Mouse (Mus musculus): Measurements from ENCODE around the gene Cd160. TPM values are rescaled to one million over a fixed set of nuclear protein-coding genes. Genes with fewer than 3 reads are reported as not detected.

Cd160 gene
- total RNA-seq, 2 experiments from 2014 or later: not detected

DNA sequence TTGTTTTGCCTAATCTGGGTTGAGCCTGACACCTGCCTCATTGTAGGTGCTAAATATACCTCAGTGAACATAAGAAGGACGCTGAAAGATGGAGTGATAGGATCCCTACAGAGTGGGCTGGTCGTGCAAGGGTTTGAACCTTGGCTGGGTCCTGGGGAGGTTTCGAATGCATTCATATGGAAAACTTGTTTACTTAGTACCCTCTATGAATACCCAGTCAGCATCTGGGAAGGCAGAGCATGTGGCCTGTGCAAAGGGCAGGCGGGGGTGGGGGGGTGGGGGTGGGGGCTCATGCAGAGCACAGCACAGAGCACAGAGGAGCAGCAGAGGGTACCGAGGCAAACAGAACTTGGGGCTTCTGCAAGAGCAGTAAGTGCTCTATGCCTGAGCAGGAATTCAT lies 3.8 kb upstream of the Cd160 start:
- intact Hi-C loops (cut with DNase I): no loop called here
- no peak for DNase-seq

DNA sequence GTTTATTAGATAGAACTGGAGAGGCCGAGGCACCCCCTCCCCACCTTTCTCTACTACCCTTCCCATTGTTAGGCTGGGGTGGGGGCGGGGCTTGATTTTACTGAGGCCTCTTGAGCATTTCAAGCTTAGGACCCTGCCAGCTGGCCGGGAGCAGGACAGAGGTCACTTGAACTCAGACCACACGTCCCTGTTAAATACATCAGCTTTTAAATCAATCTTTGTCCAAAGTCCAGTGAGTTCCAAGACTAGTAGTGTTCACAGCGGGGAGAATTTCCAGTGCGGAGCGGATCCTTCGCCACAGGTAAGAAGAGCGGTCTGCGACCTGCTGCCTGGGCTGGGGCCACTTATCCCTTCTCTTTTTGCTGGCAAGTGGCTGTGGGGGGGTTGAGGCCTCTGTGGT lies 705 bp upstream of the Cd160 start:
- intact Hi-C loops (cut with DNase I): no loop called here
- DNase-seq: no peak

DNA sequence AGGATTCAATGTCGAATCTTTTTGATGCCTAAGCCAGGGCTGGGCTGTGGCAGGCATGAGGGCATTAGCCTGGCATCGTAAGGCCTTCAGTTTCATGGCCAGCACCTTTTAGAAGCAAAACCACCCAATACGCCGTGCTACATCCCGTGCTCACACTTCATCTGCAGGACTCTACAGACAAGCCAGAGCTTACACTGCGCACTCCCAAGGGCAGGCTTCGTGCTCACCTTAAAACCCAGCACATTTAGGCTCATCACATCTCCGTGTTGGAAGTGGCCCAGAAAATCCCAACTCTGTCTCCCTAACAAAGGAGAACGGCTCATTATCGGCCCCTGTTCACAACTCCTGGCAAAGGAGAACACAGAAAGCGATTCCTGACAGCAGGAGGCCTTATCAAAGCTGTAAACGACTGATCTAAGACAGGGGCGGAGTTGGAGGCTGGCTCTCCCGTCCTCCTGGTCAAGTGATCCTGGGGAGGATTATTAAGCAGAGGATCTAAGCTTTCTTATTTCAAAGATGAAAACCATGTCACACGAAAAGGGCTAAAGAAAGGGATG lies 765 bp downstream of the Cd160 start:
- no peak for DNase-seq
- intact Hi-C loops (cut with DNase I): no loop called here

DNA sequence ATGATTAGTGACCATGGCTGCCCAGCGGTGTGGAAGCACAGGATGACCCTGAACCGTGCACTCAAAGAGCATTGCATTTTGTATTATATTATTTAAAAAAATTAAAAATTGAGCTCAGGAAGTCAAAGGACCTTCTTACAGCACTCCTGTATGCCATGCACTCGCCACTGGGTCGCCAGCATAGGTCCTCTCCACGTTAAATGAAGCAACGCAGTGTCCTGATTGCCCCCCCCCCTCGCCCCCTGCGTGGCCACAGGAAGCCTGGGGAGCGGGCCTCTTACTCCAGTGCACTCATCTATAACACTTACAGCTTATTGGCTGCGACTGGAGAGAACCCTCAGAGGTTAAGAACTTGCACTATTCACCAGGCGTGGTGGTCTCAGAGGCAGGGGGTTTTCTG lies 3.9 kb downstream of the Cd160 start:
- intact Hi-C loops (cut with DNase I): no loop called here
- DNase-seq: no peak

DNA sequence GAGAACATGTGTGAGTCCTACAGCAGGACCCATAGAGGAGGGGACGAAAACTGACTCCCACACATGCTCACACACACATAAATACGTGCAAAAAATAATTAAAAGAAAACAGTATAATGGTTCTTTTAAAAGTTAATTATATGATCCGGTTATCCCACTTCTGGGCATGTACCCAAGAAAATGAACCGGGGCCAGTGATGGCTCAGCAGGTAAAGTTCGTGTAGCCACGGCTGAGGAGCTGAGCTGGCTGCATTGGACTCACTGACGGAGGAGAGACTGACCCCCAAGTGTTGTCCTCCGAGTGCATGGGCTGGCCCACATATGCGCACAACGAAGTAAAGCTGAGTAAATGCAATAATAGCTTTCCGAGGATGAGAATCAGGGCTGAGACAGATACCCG lies 4.5 kb downstream of the Cd160 start:
- no peak for DNase-seq
- intact Hi-C loops (cut with DNase I): no loop called here

DNA sequence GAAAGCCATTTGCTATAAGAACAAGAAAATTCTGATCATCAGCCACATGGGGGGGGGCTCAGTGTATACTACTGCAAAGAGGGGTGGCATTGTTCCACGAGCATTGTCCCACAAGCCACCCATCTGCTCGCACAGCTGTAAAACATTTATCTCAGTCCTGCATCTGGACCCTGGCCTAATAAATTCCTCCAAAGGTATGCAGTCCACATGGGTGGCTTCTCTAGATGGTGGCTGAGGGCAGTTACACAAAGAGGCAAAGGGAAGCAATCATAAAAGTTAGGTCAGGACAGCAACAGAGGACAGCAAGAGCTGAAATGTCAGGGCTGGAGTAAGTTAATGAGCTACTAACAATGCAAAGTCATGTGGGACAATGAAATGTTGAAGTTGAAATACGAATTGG lies 5.5 kb downstream of the Cd160 start:
- intact Hi-C loops (cut with DNase I): no loop called here
- DNase-seq: no peak

DNA sequence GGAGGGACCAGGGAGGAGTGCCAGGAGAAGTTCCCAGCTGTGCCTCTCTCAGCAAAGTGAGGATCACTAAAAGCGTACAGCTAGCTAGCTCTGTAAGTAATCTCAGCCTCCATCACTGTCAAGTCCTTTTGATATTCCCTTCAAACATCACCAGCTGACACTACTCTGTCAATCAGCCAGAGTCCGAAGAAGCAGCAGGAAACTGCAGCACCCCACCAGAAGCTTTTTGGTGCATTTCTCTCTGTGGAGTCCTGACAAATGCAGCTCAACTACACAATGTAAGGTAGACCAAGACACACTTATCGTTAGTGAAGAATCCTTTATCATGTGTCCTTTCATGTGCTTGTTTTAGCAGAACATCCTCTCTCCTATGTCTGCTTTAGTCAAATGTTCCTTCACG lies 7.6 kb downstream of the Cd160 start:
- DNase-seq: no peak
- intact Hi-C loops (cut with DNase I): no loop called here

DNA sequence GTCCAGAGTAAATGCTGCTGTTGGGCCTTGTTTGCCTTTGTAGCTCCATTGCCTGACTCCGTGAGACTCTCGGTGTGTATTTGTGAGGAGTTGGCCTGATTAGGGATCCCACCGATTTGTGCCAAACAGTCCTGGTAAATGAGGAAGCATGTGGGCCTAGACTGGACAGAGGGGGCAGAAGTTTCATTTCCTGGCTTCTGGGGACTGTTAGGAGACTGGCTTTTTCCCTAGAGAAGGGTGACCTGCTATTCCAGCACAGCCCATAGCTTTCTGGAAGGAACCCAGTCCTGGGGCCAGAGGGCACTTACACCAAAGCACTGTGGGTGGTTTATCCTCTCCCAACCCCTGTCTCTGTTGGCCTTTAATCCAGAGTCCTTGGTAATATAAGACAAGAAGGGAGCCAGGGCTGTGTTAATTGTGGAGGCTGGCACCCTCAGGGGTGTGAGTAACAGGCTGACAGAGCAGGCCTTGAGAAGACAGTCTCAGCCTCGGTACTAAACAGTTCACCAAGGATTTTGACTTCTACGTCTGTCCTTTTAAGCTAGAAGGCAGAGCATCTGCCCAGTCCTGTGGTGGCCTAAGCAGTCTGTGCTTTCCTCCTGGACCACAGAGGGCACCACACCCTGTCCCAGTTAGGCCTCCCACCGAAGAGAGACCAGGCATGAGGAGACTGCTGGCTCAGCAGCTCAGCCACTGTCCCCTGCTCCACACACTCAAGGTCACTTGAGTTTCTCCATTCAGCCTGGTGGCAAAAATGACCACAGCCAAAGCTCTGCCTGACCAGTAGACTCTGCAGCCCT lies 8.8 kb downstream of the Cd160 start:
- intact Hi-C loops (cut with DNase I): no loop called here

DNA sequence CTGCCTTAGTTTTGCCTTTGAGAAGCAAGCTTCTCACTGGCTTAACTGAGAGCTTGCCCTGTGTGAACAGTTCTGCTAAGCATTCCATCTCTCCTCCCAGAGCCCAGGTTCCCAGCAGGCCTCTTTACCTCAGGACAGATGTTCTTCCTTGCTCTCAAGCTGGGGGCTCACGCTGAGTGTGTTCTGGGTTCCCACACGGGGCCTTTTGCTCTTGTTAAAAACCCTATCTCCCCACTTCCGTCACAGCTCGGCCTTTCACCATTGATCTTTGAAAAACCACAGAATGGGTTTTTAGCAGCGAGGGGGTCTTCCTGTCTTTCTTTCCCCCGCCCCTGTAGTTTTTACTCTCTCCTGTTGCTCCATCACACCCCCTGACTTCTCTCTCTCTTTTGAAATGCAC lies 14.8 kb downstream of the Cd160 start:
- intact Hi-C loops (cut with DNase I): loop anchor here (5.0 kb wide), 1 partner anchor 73 kb away; no protein-coding TSS in a partner anchor
- DNase-seq: no peak

More for the DNA sequence above, 8.8 kb downstream of the Cd160 start:
- DNase-seq: no peak

DNA sequence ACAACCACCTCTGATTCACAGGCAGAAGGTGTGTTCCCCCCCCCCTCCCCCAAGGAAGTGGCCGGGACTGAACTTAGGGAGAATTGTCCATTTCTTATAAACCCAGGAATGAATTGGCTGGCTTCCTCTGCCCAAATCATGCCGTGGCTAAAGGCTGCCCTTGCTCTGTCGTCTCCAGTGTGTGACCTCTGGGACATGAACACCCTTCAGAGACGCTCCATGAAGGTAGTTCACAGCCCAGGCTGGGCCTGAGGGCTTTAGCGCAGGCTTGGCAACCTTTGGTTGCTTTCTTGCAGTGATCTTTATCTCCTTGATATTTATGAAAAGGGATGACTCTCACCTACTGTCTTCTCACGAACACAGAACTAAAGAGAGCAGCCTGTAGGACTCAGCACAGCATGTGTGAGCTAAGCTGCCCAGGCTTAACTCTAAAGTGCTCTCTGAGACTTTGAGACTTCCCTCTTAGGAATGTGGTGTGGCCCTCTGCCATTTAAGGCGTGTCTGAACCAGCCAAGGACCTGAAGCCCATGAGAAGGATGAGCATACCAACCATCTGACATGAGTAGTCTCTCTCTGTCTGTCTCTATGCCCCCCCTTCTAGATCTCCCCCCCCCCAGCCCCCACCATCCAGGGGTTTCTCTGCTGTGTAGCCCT lies 15.4 kb downstream of the Cd160 start:
- no peak for DNase-seq
- intact Hi-C loops (cut with DNase I): loop anchor here (5.0 kb wide), 1 partner anchor 74 kb away; no protein-coding TSS in a partner anchor

DNA sequence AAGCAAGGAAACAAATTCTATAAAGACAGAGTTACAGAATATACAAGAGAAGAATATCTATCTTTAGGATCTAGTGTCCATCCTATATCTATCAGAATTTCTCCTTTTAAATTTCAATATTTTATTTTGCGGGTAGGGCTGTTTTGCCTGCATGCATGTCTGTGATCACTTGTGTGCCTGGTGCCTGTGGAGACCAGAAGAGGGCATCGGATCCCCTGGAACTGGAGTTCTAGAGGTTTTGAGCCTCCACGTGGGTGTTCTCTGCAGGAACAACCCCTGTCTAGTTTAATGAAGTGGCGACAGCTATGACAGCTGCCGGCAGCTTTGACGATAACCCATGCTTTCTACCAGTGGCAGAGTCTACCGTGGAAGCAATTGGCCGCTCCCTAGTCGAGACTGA lies 16.0 kb downstream of the Cd160 start:
- intact Hi-C loops (cut with DNase I): loop anchor here (5.0 kb wide), 1 partner anchor 74 kb away; no protein-coding TSS in a partner anchor

DNA sequence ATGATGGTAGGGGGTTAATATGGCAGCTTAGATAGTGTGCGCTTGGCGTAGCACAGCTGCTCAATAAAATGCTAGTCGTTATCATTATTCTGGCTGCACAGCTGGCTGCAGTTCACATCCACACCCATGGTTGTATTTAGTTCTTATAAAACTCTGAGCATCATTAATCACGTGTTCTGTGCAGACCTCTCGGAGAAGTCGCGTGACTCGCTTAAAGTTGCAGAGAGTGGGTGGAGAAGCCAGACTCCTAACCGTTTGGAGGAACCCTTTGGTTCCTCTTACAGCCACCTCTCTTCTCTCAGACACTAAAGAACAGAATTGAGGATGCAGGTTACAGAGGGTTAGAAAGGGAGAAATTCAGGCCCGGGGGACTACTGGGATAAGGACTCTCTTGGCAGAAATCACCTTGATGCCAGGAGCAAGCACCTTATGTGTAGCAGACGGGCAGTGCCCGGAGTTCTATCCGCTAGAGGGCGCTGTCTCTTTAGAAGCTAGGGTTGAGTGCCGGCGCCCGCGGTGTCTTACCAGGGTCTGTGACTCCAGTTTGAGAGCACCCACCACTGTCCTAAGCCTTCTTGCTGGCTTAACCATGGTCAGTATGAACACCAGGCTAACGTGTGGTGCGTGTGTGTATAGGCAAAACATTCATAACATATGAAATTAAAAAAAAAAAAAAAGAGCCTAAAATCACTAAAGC lies 16.6 kb downstream of the Cd160 start:
- intact Hi-C loops (cut with DNase I): loop anchor here (5.0 kb wide), 1 partner anchor 75 kb away; no protein-coding TSS in a partner anchor
- DNase-seq: peak; percentile 82 to 89

More for the DNA sequence above, 16.0 kb downstream of the Cd160 start:
- DNase-seq: peak; percentile 64 to 70

DNA sequence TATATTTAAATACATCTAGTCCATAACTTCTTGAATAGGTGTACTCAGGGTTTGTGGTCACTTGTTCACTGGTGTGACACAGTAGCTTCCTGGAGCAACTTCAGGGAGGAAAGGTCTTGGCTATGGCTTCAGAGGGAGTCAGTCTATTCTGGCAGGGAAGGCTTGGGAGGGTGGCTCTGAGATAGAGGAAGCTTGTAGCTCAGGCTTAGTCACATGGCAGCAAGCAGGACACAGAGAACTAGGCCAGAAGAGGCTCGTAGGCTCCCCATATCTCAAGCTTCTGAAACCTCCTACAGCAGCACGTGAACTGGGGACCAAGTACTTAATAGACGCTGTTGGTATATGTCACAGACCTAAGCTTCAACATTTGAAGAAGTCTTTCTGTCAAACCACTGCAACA lies 17.9 kb downstream of the Cd160 start:
- DNase-seq: peak; percentile 16 to 25
- intact Hi-C loops (cut with DNase I): loop anchor here (5.0 kb wide), 1 partner anchor 76 kb away; no protein-coding TSS in a partner anchor

DNA sequence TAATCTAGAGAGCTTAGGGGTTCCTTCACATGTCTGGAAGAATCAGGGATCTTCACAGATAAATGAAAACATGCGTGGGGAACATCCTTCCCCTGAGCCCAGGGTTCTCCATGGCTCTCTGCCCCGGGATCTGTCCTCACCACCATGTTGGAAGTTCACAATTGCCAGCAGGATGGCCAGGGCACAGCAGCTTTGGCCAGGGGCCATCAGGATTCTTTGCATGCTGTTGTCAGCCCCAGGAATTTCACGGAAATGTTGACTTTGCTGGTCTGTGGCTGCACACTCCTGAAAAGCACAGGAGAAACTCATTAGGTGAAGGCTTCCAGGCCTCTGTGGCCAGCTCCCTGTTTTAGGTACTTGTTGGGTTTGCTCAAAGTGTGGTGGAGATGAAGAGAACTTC lies 20.5 kb downstream of the Cd160 start:
- DNase-seq: peak; percentile 10 to 34
- intact Hi-C loops (cut with DNase I): no loop called here

DNA sequence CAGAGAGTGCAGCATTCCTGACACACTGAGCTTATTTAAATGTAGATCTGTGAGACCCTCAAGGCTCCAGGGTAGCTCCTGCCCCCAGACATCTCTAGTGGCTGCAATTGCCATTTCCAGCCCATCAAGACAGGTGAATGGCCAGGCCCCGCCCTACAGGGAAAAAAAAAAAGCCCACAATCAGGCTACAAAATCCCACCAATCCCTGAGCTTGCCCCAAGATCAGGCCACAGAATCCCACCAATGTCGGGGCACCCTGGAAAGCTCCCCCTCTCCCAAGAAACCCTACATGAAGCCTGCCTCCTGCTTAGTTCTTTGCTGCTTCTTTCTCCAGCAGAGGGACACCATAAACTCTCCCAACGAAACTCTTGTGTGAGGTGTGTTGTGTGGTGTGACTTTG lies 21.0 kb downstream of the Cd160 start:
- no peak for DNase-seq
- intact Hi-C loops (cut with DNase I): no loop called here

DNA sequence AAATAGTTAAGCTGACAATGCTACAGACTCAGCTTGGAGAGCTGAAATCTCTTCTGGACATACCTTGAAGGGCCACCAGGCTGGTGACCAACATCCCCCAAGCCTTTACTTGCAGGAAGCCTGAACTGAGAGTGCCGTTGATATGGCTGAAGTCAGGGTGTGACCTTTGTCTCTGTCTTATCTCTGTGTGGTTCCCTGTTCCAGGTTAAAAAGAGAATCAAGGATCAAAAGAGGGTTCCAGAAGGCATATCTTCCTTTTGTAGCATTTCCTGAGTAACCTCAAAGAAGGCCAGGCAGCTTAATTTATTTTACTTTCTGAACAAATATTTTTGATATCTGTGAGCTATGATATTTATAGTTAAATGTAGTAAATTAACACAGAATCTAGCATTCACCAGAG lies 26.9 kb downstream of the Cd160 start:
- DNase-seq: no peak
- intact Hi-C loops (cut with DNase I): no loop called here

DNA sequence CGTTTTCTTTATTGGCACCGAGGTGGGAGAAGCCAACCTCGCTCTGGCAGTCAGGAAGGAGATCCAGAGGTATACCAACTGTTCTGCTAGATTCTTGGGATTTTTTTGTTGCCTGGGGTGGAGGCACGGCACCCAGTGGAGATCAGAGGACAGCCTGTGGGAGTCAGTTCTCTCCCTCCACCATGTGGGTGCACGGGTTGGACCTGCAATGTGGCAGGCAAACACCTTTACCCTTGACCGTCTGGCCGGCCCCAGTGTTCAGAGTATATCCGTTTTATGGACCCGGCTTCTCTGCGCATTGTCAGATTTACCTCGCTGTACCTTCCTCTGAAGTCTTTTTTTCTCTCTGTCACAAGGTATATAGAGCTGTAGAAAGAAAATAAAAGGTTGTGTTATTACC lies 28.9 kb downstream of the Cd160 start:
- no peak for DNase-seq
- intact Hi-C loops (cut with DNase I): no loop called here

DNA sequence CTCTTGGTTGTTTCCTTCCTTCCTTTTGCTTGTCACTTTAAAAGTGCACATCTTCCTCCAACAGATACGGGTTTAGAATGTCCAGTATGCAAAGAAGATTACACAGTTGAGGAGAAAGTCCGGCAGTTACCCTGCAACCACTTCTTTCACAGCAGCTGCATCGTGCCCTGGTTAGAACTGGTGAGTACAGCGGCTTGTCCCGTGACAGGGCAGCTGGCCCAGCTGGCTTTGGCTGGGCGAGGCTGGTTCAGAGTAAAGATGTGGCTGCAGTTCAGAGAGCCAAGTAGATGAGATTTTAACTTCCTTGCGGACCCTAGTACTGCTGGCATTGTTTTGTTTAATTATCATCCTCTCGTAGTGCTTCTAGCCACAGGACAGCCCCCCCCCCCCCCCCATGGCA lies 40.6 kb downstream of the Cd160 start:
- DNase-seq: peak in 1 of 2 experiments; percentile 15
- intact Hi-C loops (cut with DNase I): no loop called here

DNA sequence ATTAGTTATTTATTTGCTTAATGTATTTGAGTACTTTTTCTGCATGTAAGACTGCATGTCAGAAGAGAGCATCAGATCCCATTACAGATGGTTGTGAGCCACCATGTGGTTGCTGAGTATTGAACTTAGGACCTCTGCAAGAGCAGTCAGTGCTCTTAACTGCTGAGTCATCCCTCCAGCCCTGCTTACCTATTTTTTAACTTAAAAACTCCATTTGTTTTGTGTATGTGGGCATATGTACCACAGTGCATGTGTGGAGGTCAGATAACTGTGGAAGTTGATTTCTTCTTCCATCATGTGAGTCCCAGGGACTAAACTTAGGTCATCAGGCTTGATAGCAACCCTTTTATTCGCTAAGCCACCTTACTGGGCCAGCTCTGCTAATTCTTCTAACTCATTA lies 41.4 kb downstream of the Cd160 start:
- intact Hi-C loops (cut with DNase I): no loop called here
- no peak for DNase-seq

DNA sequence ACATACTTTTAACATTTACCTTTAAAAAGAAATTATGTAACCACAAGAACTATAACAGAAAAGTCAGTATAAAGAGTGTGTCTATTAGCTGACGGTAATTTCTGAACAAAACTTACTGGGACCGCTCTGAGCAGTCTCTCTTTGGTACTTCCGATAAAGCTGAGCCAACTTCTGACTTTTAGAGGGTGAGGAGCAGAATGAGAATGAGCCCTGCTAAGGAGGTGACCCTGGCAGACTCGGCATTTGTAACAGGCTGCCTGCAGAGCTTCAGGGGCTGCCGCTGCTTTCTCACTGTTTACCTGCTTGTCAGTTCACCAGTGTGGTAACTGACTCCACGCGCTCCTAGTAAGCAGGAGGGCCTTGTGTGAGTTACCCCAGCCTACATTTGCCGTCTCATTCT lies 46.9 kb downstream of the Cd160 start:
- no peak for DNase-seq
- intact Hi-C loops (cut with DNase I): no loop called here

DNA sequence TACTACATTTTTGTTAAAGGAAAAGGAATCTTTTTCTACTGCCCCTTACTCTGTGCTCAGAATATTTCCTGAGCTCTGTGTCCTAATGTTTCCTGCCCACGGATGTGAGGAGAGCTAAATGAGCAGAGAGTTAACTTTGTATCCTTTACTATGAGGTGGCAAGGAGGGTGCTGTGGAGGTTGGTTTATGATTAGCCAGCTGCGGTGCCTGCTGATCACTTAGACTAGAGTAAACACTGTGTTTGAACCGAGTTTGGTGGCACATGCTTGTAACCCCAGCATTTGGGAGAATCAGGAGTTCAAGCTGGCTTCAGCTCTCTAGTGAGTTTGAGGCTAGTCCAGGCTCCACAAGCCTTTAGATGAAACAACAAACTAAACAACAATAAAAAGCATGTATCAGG lies 52.0 kb downstream of the Cd160 start:
- intact Hi-C loops (cut with DNase I): no loop called here
- no peak for DNase-seq
